In the genomic region with DNA sequence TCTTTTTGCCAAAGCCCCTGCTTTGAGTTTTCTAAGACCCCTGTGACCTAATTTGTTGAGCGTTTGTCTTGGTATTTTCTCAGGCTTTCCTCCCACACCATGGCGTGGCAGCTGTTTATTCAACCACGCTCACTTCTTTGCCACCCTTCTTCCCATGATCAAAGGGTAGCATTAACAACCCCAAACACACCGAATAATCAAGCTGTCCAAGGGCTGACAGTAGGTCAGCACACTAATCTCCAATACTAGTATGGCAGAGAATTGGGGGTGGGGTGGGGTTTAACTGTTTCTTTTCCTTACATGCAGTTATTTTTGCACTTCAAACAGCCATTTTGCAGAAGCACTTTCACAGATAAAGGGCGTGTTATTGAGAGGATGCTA, we compare ENCODE assay signal across 9 mouse cellular contexts. TPM values are rescaled to one million over a fixed set of nuclear protein-coding genes. Genes with fewer than 3 reads are reported as not detected.
DNase-seq lines count a peak whose midpoint lies in the region; ATAC-seq lines count a peak whose summit lies in the region.
"Had no signal": no experiment of that assay in that cellular context is flagged by ENCODE, and none has a peak within 500 bp of the region (broad histone marks: within the 10 kb centered on the region; RNA-seq: fewer than 3 reads in every experiment).

No protein-coding gene starts in this region.

- H3K9ac ChIP-seq in forebrain, embryonic 13.5 days = no peak overlapping the region
- no peak overlapping the region for H3K9ac ChIP-seq in forebrain, embryonic 15.5 days (replicated peaks)
- no peak overlapping the region for H3K9ac ChIP-seq in kidney, embryonic 14.5 days (ENCODE audit: low read depth, low read length)
- H3K9ac ChIP-seq in neural tube, embryonic 12.5 days = no peak overlapping the region
- H3K9ac ChIP-seq: liver, embryonic 14.5 days had no signal

- no peaks in the 10 kb centered on the region for H3K9me3 ChIP-seq in forebrain, embryonic 13.5 days (replicated peaks)
- no peaks in the 10 kb centered on the region for H3K9me3 ChIP-seq in forebrain, embryonic 15.5 days
- no peaks in the 10 kb centered on the region for H3K9me3 ChIP-seq in kidney, embryonic 14.5 days (ENCODE audit: control insufficient read depth, low read length)
- H3K9me3 ChIP-seq in neural tube, embryonic 12.5 days = no peaks in the 10 kb centered on the region

- peaks cover 15% of the 10 kb centered on the region for H3K4me1 ChIP-seq in forebrain, embryonic 13.5 days
- H3K4me1 ChIP-seq in forebrain, embryonic 15.5 days = peaks cover 8% of the 10 kb centered on the region; the same call in 1 of the 2 replicates
- peaks cover 9% of the 10 kb centered on the region for H3K4me1 ChIP-seq in kidney, embryonic 14.5 days (ENCODE audit: control insufficient read depth, insufficient read depth, low read length)
- peaks cover 6% of the 10 kb centered on the region for H3K4me1 ChIP-seq in neural tube, embryonic 12.5 days

- peak overlapping the region; percentile 55; the same call in 1 of the 2 replicates for H3K4me2 ChIP-seq in forebrain, embryonic 13.5 days
- no peak overlapping the region for H3K4me2 ChIP-seq in forebrain, embryonic 15.5 days (replicated peaks)
- H3K4me2 ChIP-seq in kidney, embryonic 14.5 days (replicated peaks; ENCODE audit: low read depth, low read length) = peak overlapping the region; percentile 36
- H3K4me2 ChIP-seq in neural tube, embryonic 12.5 days (replicated peaks) = peak overlapping the region; percentile 54; the same call in 1 of the 2 replicates

- no peak overlapping the region for H3K27ac ChIP-seq in forebrain, embryonic 13.5 days
- H3K27ac ChIP-seq in forebrain, embryonic 15.5 days (replicated peaks) = no peak overlapping the region
- no peak overlapping the region for H3K27ac ChIP-seq in kidney, embryonic 14.5 days (ENCODE audit: low read depth, low read length)
- no peak overlapping the region for H3K27ac ChIP-seq in neural tube, embryonic 12.5 days
- H3K27ac ChIP-seq: liver, embryonic 14.5 days had no signal

- no peak overlapping the region for H3K4me3 ChIP-seq in forebrain, embryonic 13.5 days
- H3K4me3 ChIP-seq in forebrain, embryonic 15.5 days = no peak overlapping the region
- no peak overlapping the region for H3K4me3 ChIP-seq in kidney, embryonic 14.5 days (ENCODE audit: low read length)
- H3K4me3 ChIP-seq in neural tube, embryonic 12.5 days = no peak overlapping the region

- no peak for ATAC-seq in forebrain, embryonic 13.5 days
- no peak for ATAC-seq in forebrain, embryonic 15.5 days (replicated peaks)
- ATAC-seq in kidney, embryonic 14.5 days (ENCODE audit: low FRiP score, low TSS enrichment) = no peak
- ATAC-seq in neural tube, embryonic 12.5 days (ENCODE audit: low FRiP score, low read depth) = no peak

- no peak for DNase-seq in kidney, adult 8-10 months
- no peak for DNase-seq in neural tube, embryonic 10.5 days (ENCODE audit: extremely low spot score, low spot score)
- no peak for DNase-seq in cerebellum, postnatal 25 days
- DNase-seq in adrenal gland, postnatal 4 days (ENCODE audit: low spot score in 2 of 2) = no peak

- WGBS in forebrain, embryonic 13.5 days = 16% methylated on average over 5 of the region's 5 CpGs
- 15% methylated on average over 5 of the region's 5 CpGs for WGBS in forebrain, embryonic 15.5 days
- 16% methylated on average over 5 of the region's 5 CpGs for WGBS in kidney, embryonic 14.5 days
- 25% methylated on average over 5 of the region's 5 CpGs for WGBS in neural tube, embryonic 12.5 days

- 0 out of 2 replicates have a peak, but pooled peaks cover 4% of the 10 kb centered on the region for H3K27me3 ChIP-seq in forebrain, embryonic 13.5 days
- H3K27me3 ChIP-seq in forebrain, embryonic 15.5 days = no peaks in the 10 kb centered on the region
- no peaks in the 10 kb centered on the region for H3K27me3 ChIP-seq in kidney, embryonic 14.5 days (ENCODE audit: control insufficient read depth, insufficient read depth, low read length)
- no peaks in the 10 kb centered on the region for H3K27me3 ChIP-seq in neural tube, embryonic 12.5 days (replicated peaks)

- no peaks in the 10 kb centered on the region for H3K36me3 ChIP-seq in forebrain, embryonic 13.5 days (ENCODE audit: poor library complexity, severe bottlenecking)
- H3K36me3 ChIP-seq in forebrain, embryonic 15.5 days = no peaks in the 10 kb centered on the region
- no peaks in the 10 kb centered on the region for H3K36me3 ChIP-seq in kidney, embryonic 14.5 days (ENCODE audit: control insufficient read depth, insufficient read depth, low read length)
- no peaks in the 10 kb centered on the region for H3K36me3 ChIP-seq in neural tube, embryonic 12.5 days

RNA-seq across cellular contexts. Expression of gene Fxn, which starts 21.4 kb away (rescaled TPM):
- polyA plus RNA-seq in forebrain, embryonic 13.5 days (2015; fragmentation: Nextera tagmentation; extraction: Ambion mirVana) = 55.4 and 56.7 TPM in 2 replicates
- polyA plus RNA-seq in forebrain, embryonic 15.5 days (2015; fragmentation: Nextera tagmentation; extraction: Ambion mirVana) = 43.4 and 49.4 TPM in 2 replicates
- polyA plus RNA-seq in kidney, embryonic 14.5 days (2014; fragmentation: Nextera tagmentation; extraction: Ambion mirVana) = 57.8 and 62.0 TPM in 2 replicates
- polyA plus RNA-seq in neural tube, embryonic 12.5 days (2016; fragmentation: Nextera tagmentation; extraction: Ambion mirVana) = 39.4 and 41.4 TPM in 2 replicates
- total RNA-seq in adrenal gland, postnatal 4 days (2021) = 10 to 100 TPM; 24.3 to 24.4 TPM
